Mouse (Mus musculus): Measurements from ENCODE around the gene Foxp1.

GRCm38 (mm10) chr6:99043932-99044664 is 478.4 kb downstream of the Foxp1 start:
- TF ChIP-seq CTCF (IDR thresholded peaks at IDR 0.05; ENCODE audit: extremely low read depth, insufficient read depth, insufficient read length, insufficient replicate concordance): no peak
- TF ChIP-seq POLR2A (IDR thresholded peaks at IDR 0.05; ENCODE audit: low read depth, low read length): no peak
